Mouse (Mus musculus) ES-E14 (cell line): ENCODE measurements at regions not wholly inside any gene's neighbourhood (a gene's known extent, or its start where the extent isn't known, plus 50 kb on each side); places are given as distances from the start of the nearest gene placed in this dataset.
A peak's percentile ranks its signal among the peaks of the same experiment; 100 is the strongest.

ENCODE experiments used
- CHD2 ChIP-seq: IDR thresholded peaks from 2 replicates; pipeline ENCODE4 v1.6.1; 2014; ENCODE audit warnings: mild to moderate bottlenecking, low read depth, low read length, inconsistent platforms
- HCFC1 ChIP-seq: IDR thresholded peaks from 2 replicates; pipeline ENCODE4 v1.6.1; 2012; ENCODE audit warnings: low read length, inconsistent platforms, borderline replicate concordance; ENCODE audit not compliant: insufficient read depth
- MAFK ChIP-seq: IDR thresholded peaks from 2 replicates; pipeline ENCODE4 v1.6.1; 2014; ENCODE audit warnings: mild to moderate bottlenecking, low read depth, low read length, inconsistent platforms; ENCODE audit not compliant: insufficient read depth
- ZC3H11A ChIP-seq: IDR thresholded peaks from 2 replicates; pipeline ENCODE4 v1.6.1; 2012; ENCODE audit warnings: low read depth, mild to moderate bottlenecking, inconsistent platforms, low read length, borderline replicate concordance
- ZNF384 ChIP-seq: IDR thresholded peaks from 2 replicates; pipeline ENCODE4 v1.6.1; 2012; ENCODE audit warnings: low read depth, low read length, inconsistent platforms

- TF ChIP-seq MAFK = no peak
- no peak for TF ChIP-seq HCFC1
- TF ChIP-seq ZC3H11A = peak; percentile 66; the same call in 1 of the 2 replicates
- no peak for TF ChIP-seq CHD2
- no peak for TF ChIP-seq ZNF384
Measured at GRCm38 (mm10) chr11:52517330-52517729, 121.1 kb downstream of the 9530068E07Rik start.
